Mouse (Mus musculus): Measurements from ENCODE around the gene Mad1l1. TPM values are rescaled to one million over a fixed set of nuclear protein-coding genes. Genes with fewer than 3 reads are reported as not detected.

The Mad1l1 gene
- polyA plus RNA-seq, 1 experiment from 2014 or later: 32.0 TPM

- no peak for ATAC-seq
- no peaks in the 10 kb centered on the region for H3K27me3 ChIP-seq (ENCODE audit: control insufficient read depth, insufficient read depth, low read depth, low read length)
- H3K9ac ChIP-seq (ENCODE audit: low read depth, low read length): no peak overlapping the region
- no peak overlapping the region for H3K4me3 ChIP-seq (ENCODE audit: low read depth, low read length)
- H3K36me3 ChIP-seq (ENCODE audit: control insufficient read depth, insufficient read depth, low read length): no peaks in the 10 kb centered on the region
- no peak overlapping the region for H3K27ac ChIP-seq (ENCODE audit: low read length)
- no peaks in the 10 kb centered on the region for H3K4me1 ChIP-seq (ENCODE audit: control insufficient read depth, insufficient read depth, low read length)
- no peak overlapping the region for H3K4me2 ChIP-seq (ENCODE audit: low read length)
- no peaks in the 10 kb centered on the region for H3K9me3 ChIP-seq (replicated peaks; ENCODE audit: control insufficient read depth, low read length, poor library complexity, severe bottlenecking)
- WGBS: 99% methylated on average over 4 of the region's 4 CpGs
These were observed 162.3 kb downstream of the Mad1l1 start for GRCm38 (mm10) chr5:140159007-140159406.

GRCm38 (mm10) chr5:140157886-140158627 lies 163.3 kb downstream of the Mad1l1 start:
- no peak overlapping the region for H3K4me2 ChIP-seq (ENCODE audit: low read length)
- 96% methylated on average over 1 of the region's 1 CpGs for WGBS
- no peak for ATAC-seq

DNA sequence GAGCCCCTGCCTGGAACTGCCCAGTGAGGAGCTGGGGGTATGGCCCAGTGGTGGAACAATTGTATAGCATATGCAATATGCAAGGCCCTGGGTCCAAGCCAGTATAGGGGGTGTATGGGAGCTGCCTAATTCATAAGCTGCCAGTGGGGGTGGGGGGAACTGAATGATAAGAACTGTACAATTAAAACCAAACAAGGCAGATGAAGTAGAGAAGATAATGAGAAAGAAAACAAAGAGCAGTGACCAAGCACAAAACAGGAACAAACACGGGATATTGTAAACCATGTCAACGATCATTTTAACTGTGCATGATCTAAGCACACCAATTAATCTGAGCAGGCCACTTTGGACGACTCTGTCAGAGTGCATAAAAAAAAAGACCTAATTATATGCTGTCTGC lies 167.2 kb downstream of the Mad1l1 start:
- no peaks in the 10 kb centered on the region for H3K36me3 ChIP-seq (ENCODE audit: control insufficient read depth, insufficient read depth, low read length)
- no peaks in the 10 kb centered on the region for H3K27me3 ChIP-seq (ENCODE audit: control insufficient read depth, insufficient read depth, low read depth, low read length)
- 74% methylated on average over 3 of the region's 3 CpGs for WGBS
- no peaks in the 10 kb centered on the region for H3K9me3 ChIP-seq (replicated peaks; ENCODE audit: control insufficient read depth, low read length, poor library complexity, severe bottlenecking)
- H3K4me2 ChIP-seq (ENCODE audit: low read length): no peak overlapping the region
- H3K4me1 ChIP-seq (ENCODE audit: control insufficient read depth, insufficient read depth, low read length): 0 out of 2 replicates have a peak, but pooled peaks cover 2% of the 10 kb centered on the region
- H3K9ac ChIP-seq (ENCODE audit: low read depth, low read length): no peak overlapping the region
- no peak for ATAC-seq
- no peak overlapping the region for H3K27ac ChIP-seq (ENCODE audit: low read length)
- H3K4me3 ChIP-seq (ENCODE audit: low read depth, low read length): no peak overlapping the region

More at GRCm38 (mm10) chr5:140157886-140158627, 163.3 kb downstream of the Mad1l1 start:
- H3K4me1 ChIP-seq (ENCODE audit: control insufficient read depth, insufficient read depth, low read length): 0 out of 2 replicates have a peak, but pooled peaks cover 2% of the 10 kb centered on the region
- H3K27ac ChIP-seq (ENCODE audit: low read length): no peak overlapping the region
- no peak overlapping the region for H3K4me3 ChIP-seq (ENCODE audit: low read depth, low read length)
- no peaks in the 10 kb centered on the region for H3K27me3 ChIP-seq (ENCODE audit: control insufficient read depth, insufficient read depth, low read depth, low read length)
- H3K9ac ChIP-seq (ENCODE audit: low read depth, low read length): no peak overlapping the region
- no peaks in the 10 kb centered on the region for H3K36me3 ChIP-seq (ENCODE audit: control insufficient read depth, insufficient read depth, low read length)
- no peaks in the 10 kb centered on the region for H3K9me3 ChIP-seq (replicated peaks; ENCODE audit: control insufficient read depth, low read length, poor library complexity, severe bottlenecking)

- Histone ChIP-seq H3K27me3 (ENCODE audit: control insufficient read depth, insufficient read depth, low read depth, low read length) (no peaks in the 10 kb centered on the region), H3K4me2 (ENCODE audit: low read length) (no peak overlapping the region), H3K36me3 (ENCODE audit: control insufficient read depth, insufficient read depth, low read length) (no peaks in the 10 kb centered on the region), H3K9ac (ENCODE audit: low read depth, low read length) (no peak overlapping the region), H3K4me1 (ENCODE audit: control insufficient read depth, insufficient read depth, low read length) (0 out of 2 replicates have a peak, but pooled peaks cover 2% of the 10 kb centered on the region), H3K4me3 (ENCODE audit: low read depth, low read length) (no peak overlapping the region), H3K27ac (ENCODE audit: low read length) (peak overlapping the region; percentile 4; the same call in 1 of the 2 replicates), H3K9me3 (replicated peaks; ENCODE audit: control insufficient read depth, low read length, poor library complexity, severe bottlenecking) (no peaks in the 10 kb centered on the region)
- no peak for ATAC-seq
- 29% methylated on average over 2 of the region's 2 CpGs for WGBS
These were observed 169.5 kb downstream of the Mad1l1 start for GRCm38 (mm10) chr5:140151871-140152270.

- WGBS: 70% methylated on average over 2 of the region's 2 CpGs
- no peak for ATAC-seq
- Histone ChIP-seq H3K27me3 (ENCODE audit: control insufficient read depth, insufficient read depth, low read depth, low read length) (no peaks in the 10 kb centered on the region), H3K9me3 (replicated peaks; ENCODE audit: control insufficient read depth, low read length, poor library complexity, severe bottlenecking) (no peaks in the 10 kb centered on the region), H3K9ac (ENCODE audit: low read depth, low read length) (no peak overlapping the region), H3K4me3 (ENCODE audit: low read depth, low read length) (no peak overlapping the region), H3K36me3 (ENCODE audit: control insufficient read depth, insufficient read depth, low read length) (no peaks in the 10 kb centered on the region), H3K4me2 (ENCODE audit: low read length) (no peak overlapping the region), H3K4me1 (ENCODE audit: control insufficient read depth, insufficient read depth, low read length) (0 out of 2 replicates have a peak, but pooled peaks cover 2% of the 10 kb centered on the region), H3K27ac (ENCODE audit: low read length) (no peak overlapping the region)
These were observed 170.2 kb downstream of the Mad1l1 start for GRCm38 (mm10) chr5:140151180-140151579.

DNA sequence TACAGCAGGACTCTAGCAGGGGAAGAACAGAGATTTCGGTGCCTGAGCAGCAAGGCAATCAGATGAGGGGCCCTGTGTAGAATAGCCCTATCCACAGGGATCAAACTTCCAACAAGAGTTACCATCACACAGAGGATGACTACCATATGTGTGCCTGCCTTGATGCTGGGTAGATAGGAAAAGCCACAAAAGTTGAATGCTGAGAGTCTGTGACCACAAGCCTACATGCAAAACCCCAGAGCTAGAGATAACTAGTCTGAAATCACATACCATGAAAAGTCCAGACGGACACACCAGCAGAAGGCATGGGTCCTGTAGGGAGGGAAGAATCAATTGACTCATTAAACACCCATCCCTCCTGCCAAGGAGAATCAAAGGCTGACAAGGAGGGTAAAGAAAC lies 170.7 kb downstream of the Mad1l1 start:
- Histone ChIP-seq H3K36me3 (ENCODE audit: control insufficient read depth, insufficient read depth, low read length) (no peaks in the 10 kb centered on the region), H3K4me2 (ENCODE audit: low read length) (no peak overlapping the region), H3K4me3 (ENCODE audit: low read depth, low read length) (no peak overlapping the region), H3K9me3 (replicated peaks; ENCODE audit: control insufficient read depth, low read length, poor library complexity, severe bottlenecking) (no peaks in the 10 kb centered on the region), H3K27ac (ENCODE audit: low read length) (no peak overlapping the region), H3K27me3 (ENCODE audit: control insufficient read depth, insufficient read depth, low read depth, low read length) (no peaks in the 10 kb centered on the region), H3K4me1 (ENCODE audit: control insufficient read depth, insufficient read depth, low read length) (0 out of 2 replicates have a peak, but pooled peaks cover 2% of the 10 kb centered on the region), H3K9ac (ENCODE audit: low read depth, low read length) (no peak overlapping the region)
- ATAC-seq: no peak
- 91% methylated on average over 2 of the region's 2 CpGs for WGBS

GRCm38 (mm10) chr5:140150136-140150535 lies 171.2 kb downstream of the Mad1l1 start:
- WGBS: 92% methylated on average over 5 of the region's 5 CpGs

DNA sequence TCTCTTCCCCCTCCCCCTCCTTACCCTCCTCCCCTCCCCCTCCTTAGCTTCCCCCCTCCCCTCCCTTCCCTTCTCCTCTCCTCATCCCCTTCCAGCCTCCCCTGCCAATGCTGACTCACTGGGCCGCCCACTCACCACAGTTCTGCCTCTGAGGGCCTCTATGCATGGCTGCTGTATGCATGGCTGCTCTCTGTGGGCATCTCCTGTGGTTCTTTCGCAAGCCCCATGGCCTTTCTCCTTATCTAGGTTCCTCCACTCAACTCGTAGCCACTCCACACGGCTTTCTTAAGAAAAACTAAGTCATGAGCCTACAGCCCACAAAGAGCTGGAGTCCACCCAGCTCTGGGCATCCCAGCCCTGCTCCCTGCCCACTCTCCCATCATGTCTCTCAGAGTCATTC lies 172.1 kb downstream of the Mad1l1 start:
- no peak overlapping the region for H3K9ac ChIP-seq (ENCODE audit: low read depth, low read length)
- no peaks in the 10 kb centered on the region for H3K9me3 ChIP-seq (replicated peaks; ENCODE audit: control insufficient read depth, low read length, poor library complexity, severe bottlenecking)
- WGBS: 85% methylated on average over 4 of the region's 4 CpGs
- no peak overlapping the region for H3K4me2 ChIP-seq (ENCODE audit: low read length)
- H3K27me3 ChIP-seq (ENCODE audit: control insufficient read depth, insufficient read depth, low read depth, low read length): no peaks in the 10 kb centered on the region
- H3K4me3 ChIP-seq (ENCODE audit: low read depth, low read length): no peak overlapping the region
- ATAC-seq: no peak
- H3K27ac ChIP-seq (ENCODE audit: low read length): no peak overlapping the region
- H3K36me3 ChIP-seq (ENCODE audit: control insufficient read depth, insufficient read depth, low read length): no peaks in the 10 kb centered on the region
- 0 out of 2 replicates have a peak, but pooled peaks cover 2% of the 10 kb centered on the region for H3K4me1 ChIP-seq (ENCODE audit: control insufficient read depth, insufficient read depth, low read length)

More at GRCm38 (mm10) chr5:140150136-140150535, 171.2 kb downstream of the Mad1l1 start:
- H3K4me2 ChIP-seq (ENCODE audit: low read length): no peak overlapping the region
- no peak overlapping the region for H3K9ac ChIP-seq (ENCODE audit: low read depth, low read length)
- H3K4me3 ChIP-seq (ENCODE audit: low read depth, low read length): no peak overlapping the region
- H3K4me1 ChIP-seq (ENCODE audit: control insufficient read depth, insufficient read depth, low read length): 0 out of 2 replicates have a peak, but pooled peaks cover 2% of the 10 kb centered on the region
- H3K36me3 ChIP-seq (ENCODE audit: control insufficient read depth, insufficient read depth, low read length): no peaks in the 10 kb centered on the region
- no peaks in the 10 kb centered on the region for H3K9me3 ChIP-seq (replicated peaks; ENCODE audit: control insufficient read depth, low read length, poor library complexity, severe bottlenecking)
- no peaks in the 10 kb centered on the region for H3K27me3 ChIP-seq (ENCODE audit: control insufficient read depth, insufficient read depth, low read depth, low read length)
- no peak for ATAC-seq
- no peak overlapping the region for H3K27ac ChIP-seq (ENCODE audit: low read length)

GRCm38 (mm10) chr5:140143541-140143940 lies 177.8 kb downstream of the Mad1l1 start:
- H3K9ac ChIP-seq (ENCODE audit: low read depth, low read length): no peak overlapping the region
- ATAC-seq: no peak
- H3K36me3 ChIP-seq (ENCODE audit: control insufficient read depth, insufficient read depth, low read length): no peaks in the 10 kb centered on the region
- H3K4me2 ChIP-seq (ENCODE audit: low read length): no peak overlapping the region
- H3K9me3 ChIP-seq (replicated peaks; ENCODE audit: control insufficient read depth, low read length, poor library complexity, severe bottlenecking): no peaks in the 10 kb centered on the region
- H3K4me3 ChIP-seq (ENCODE audit: low read depth, low read length): no peak overlapping the region
- WGBS: 88% methylated on average over 2 of the region's 2 CpGs
- no peaks in the 10 kb centered on the region for H3K4me1 ChIP-seq (ENCODE audit: control insufficient read depth, insufficient read depth, low read length)
- no peak overlapping the region for H3K27ac ChIP-seq (ENCODE audit: low read length)
- no peaks in the 10 kb centered on the region for H3K27me3 ChIP-seq (ENCODE audit: control insufficient read depth, insufficient read depth, low read depth, low read length)

Data from midbrain, embryonic 16.5 days (tissue).